Mouse (Mus musculus) forebrain, postnatal 0 days (tissue): ENCODE results near the gene Cdh13. TPM values are rescaled to one million over a fixed set of nuclear protein-coding genes. Genes with fewer than 3 reads are reported as not detected.

ENCODE experiments used
- ATAC-seq: fragments of 200-750 bp; cut with Nextera tagmentation; 2 replicates; pipeline ENCODE4 v1.8.0; 2017; ENCODE audit warnings: mild to moderate bottlenecking, moderate library complexity
- DNase-seq: peaks from one replicate; pipeline ENCODE4 v3.0.0-alpha.2; 2015
- H3K27ac ChIP-seq: fragments of 300-500 bp; sonication (generic); 2 replicates; pipeline ENCODE4 v1.5.1; 2014; ENCODE audit warnings: low read depth, mild to moderate bottlenecking, antibody characterized with exemption, low read length, moderate library complexity, mixed read lengths
- H3K27me3 ChIP-seq: fragments of 300-500 bp; sonication (generic); 2 replicates; pipeline ENCODE4 v1.6.1; 2014; ENCODE audit warnings: mild to moderate bottlenecking, low read length, mixed read lengths; ENCODE audit not compliant: insufficient read depth
- H3K36me3 ChIP-seq: fragments of 300-500 bp; sonication (generic); 2 replicates; pipeline ENCODE4 v1.6.1; 2014; ENCODE audit warnings: mild to moderate bottlenecking, moderate library complexity; ENCODE audit not compliant: insufficient read depth
- H3K4me1 ChIP-seq: fragments of 300-500 bp; sonication (generic); 2 replicates; pipeline ENCODE4 v1.6.1; 2014; ENCODE audit warnings: antibody characterized with exemption; ENCODE audit not compliant: insufficient read depth
- H3K4me2 ChIP-seq: fragments of 300-500 bp; sonication (generic); 2 replicates; pipeline ENCODE4 v1.6.1; 2014; ENCODE audit warnings: low read depth, mild to moderate bottlenecking, moderate library complexity
- H3K4me3 ChIP-seq: fragments of 300-500 bp; sonication (generic); 2 replicates; pipeline ENCODE4 v1.5.1; 2014; ENCODE audit warnings: low read depth, low read length, mixed read lengths
- H3K9ac ChIP-seq: fragments of 300-500 bp; sonication (generic); 2 replicates; pipeline ENCODE4 v1.6.1; 2014; ENCODE audit warnings: mild to moderate bottlenecking
- H3K9me3 ChIP-seq: fragments of 300-500 bp; sonication (generic); 2 replicates; pipeline ENCODE4 v1.6.1; 2016; ENCODE audit warnings: low read length
- CTCF ChIP-seq: sonication (generic); IDR thresholded peaks from 2 replicates; pipeline ENCODE4 v1.5.1; 2016; ENCODE audit warnings: antibody characterized with exemption, control low read depth, low read depth
- WGBS: fragments of 180-500 bp; shearing (Covaris S2); extraction: QIAGEN DNeasy Blood & Tissue Kit; methylation state at CpG from one replicate; pipeline ENCODE4 v1.1.7; 2014; 5-methylcytosine and 5-hydroxymethylcytosine counted together
- polyA plus RNA-seq: library from polyadenylated mRNA; unstranded; fragments of >200 nt; fragmentation: Nextera tagmentation; extraction: Ambion mirVana; gene quantifications from 2 replicates; pipeline ENCODE4 v1.2.1, GENCODE M21; 2015
- total RNA-seq: library from RNA; depleted of rRNA; stranded (reverse); fragments of >200 nt; gene quantifications from 2 replicates; pipeline ENCODE4 v1.2.3, GENCODE M21; 2014

Cdh13 gene
- total and polyA plus RNA-seq, 2 experiments from 2014 or later, result 127 to 154 TPM

DNA sequence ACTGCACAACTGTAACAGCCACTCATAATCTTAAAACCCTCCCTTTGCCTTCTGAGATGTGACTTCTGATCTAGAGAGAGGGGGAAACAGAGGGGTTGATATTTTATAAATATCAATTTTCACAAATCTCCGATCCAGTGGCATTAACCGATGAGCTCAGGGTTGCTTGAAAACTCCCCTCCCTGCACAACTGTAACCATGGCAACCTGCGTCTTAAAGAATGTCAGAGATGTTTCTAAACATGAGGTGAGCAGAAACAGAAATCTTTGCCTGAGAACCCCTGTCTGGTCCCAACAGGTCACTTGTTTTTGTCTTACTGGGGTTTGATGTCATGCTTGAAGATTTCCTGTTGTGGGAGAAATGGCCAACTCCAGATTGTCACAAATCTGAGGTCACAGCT lies 513.6 kb downstream of the Cdh13 start:
- Histone ChIP-seq H3K27ac (no peak overlapping the region), H3K4me1 (no peaks in the 10 kb centered on the region), H3K36me3 (no peaks in the 10 kb centered on the region), H3K27me3 (no peaks in the 10 kb centered on the region), H3K9ac (no peak overlapping the region), H3K9me3 (no peaks in the 10 kb centered on the region), H3K4me3 (no peak overlapping the region), H3K4me2 (no peak overlapping the region)
- DNase-seq (peak; percentile 49), ATAC-seq (no peak; the same call in 1 of the 2 replicates)
- no peak for TF ChIP-seq CTCF
- WGBS, result 56% methylated on average over 3 of the region's 3 CpGs

DNA sequence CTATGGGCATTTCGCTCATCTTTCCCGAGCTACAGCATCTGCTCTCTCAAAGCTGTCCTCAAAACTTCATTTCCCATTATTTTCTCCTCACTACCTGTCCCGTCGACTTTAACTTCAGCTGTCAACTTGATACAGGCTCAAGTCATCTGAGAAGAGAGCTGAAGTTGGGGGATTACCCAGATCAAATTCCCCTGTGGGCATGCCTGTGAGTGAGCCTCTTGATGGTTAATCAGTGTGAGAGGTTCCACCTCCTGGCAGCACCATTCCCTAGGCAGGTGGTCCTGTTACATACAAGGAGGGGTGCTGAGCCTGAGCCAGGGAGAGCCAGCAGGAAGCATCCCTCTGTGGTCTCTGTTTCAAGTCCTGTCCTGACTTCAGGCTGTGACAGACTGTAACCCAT lies 519.6 kb downstream of the Cdh13 start:
- H3K4me1 ChIP-seq, result no peaks in the 10 kb centered on the region
- DNase-seq (no peak), ATAC-seq (no peak)
- H3K9me3 ChIP-seq, result no peaks in the 10 kb centered on the region
- H3K27me3 ChIP-seq, result no peaks in the 10 kb centered on the region
- no peak overlapping the region for H3K4me3 ChIP-seq
- WGBS, result 85% methylated on average over 4 of the region's 4 CpGs
- H3K36me3 ChIP-seq, result no peaks in the 10 kb centered on the region
- no peak overlapping the region for H3K27ac ChIP-seq
- H3K4me2 ChIP-seq, result no peak overlapping the region
- TF ChIP-seq CTCF, result no peak
- H3K9ac ChIP-seq, result no peak overlapping the region

DNA sequence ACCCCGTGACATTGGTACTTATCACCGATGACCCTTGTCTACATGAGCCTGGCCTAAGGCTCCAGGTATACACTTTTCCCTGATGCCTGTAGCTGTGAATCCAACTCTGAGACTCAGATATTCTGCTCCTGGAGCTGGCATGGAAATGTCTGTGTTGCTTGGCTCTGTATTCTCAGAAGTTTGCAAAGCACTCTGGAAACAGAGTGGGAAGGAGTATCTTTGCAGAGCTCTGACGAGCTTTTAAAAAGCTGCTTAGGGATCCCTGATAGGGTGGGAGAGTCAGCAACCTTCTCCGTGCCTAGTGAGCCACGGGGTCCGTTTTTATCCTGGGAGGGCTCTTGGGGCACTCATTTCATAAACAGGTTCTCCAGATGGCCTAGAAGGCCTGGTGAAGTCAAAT lies 526.1 kb downstream of the Cdh13 start:
- Histone ChIP-seq H3K27ac (no peak overlapping the region), H3K9ac (no peak overlapping the region), H3K36me3 (no peaks in the 10 kb centered on the region), H3K9me3 (no peaks in the 10 kb centered on the region), H3K4me1 (no peaks in the 10 kb centered on the region), H3K27me3 (no peaks in the 10 kb centered on the region), H3K4me3 (no peak overlapping the region), H3K4me2 (no peak overlapping the region)
- ATAC-seq, result no peak
- WGBS, result 74% methylated on average over 6 of the region's 6 CpGs
- no peak for TF ChIP-seq CTCF
- DNase-seq, result no peak

DNA sequence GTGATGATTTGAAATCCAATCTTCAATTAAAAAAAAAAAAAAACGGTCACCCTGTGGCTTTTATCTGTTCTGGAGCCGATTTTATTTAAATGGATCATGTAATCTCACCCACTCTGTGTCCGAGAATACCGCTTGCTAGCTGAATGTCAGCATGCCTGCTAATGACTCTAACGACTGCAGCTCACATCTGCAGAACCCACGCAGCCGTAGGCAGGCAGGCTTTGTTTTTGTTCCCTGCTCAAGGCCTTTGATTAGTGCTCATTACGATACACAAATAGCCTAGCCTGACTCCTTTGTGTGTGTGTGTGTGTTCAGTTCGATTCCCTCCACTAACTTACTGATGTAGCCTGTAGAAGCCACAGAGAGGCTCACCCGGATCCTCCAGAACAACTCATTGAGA lies 531.5 kb downstream of the Cdh13 start:
- H3K4me2 ChIP-seq, result no peak overlapping the region
- no peak overlapping the region for H3K27ac ChIP-seq
- no peak for DNase-seq
- no peaks in the 10 kb centered on the region for H3K27me3 ChIP-seq
- no peak for TF ChIP-seq CTCF
- H3K9ac ChIP-seq, result no peak overlapping the region
- no peaks in the 10 kb centered on the region for H3K4me1 ChIP-seq
- peak; percentile 50; the same call in 1 of the 2 replicates for ATAC-seq
- no peak overlapping the region for H3K4me3 ChIP-seq
- no peaks in the 10 kb centered on the region for H3K36me3 ChIP-seq
- H3K9me3 ChIP-seq, result no peaks in the 10 kb centered on the region
- WGBS, result 13% methylated on average over 10 of the region's 10 CpGs

DNA sequence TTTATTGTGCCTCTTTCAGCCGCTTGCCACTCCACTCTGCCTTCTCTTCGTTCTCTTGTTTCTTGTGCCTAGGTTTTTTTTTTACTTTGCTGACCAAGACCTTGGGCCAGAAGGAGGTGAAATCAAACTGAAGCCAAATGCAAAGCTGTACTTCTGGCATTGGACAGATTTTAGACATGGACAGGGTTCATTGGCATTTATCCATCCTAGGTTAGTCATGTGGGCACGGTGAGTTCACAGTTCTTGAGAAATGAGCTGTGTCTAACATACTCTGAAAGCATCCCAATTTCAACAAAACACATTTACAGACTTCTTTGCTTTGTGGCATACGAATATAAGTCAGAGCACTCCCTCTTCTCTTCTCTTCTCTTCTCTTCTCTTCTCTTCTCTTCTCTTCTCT lies 543.2 kb downstream of the Cdh13 start:
- H3K4me3 ChIP-seq, result no peak overlapping the region
- H3K36me3 ChIP-seq, result no peaks in the 10 kb centered on the region
- WGBS, result 77% methylated on average over 4 of the region's 4 CpGs
- no peak for TF ChIP-seq CTCF
- no peaks in the 10 kb centered on the region for H3K9me3 ChIP-seq
- no peak for ATAC-seq
- H3K9ac ChIP-seq, result no peak overlapping the region
- H3K27me3 ChIP-seq, result no peaks in the 10 kb centered on the region
- H3K4me2 ChIP-seq, result no peak overlapping the region
- no peak overlapping the region for H3K27ac ChIP-seq
- no peak for DNase-seq
- no peaks in the 10 kb centered on the region for H3K4me1 ChIP-seq

DNA sequence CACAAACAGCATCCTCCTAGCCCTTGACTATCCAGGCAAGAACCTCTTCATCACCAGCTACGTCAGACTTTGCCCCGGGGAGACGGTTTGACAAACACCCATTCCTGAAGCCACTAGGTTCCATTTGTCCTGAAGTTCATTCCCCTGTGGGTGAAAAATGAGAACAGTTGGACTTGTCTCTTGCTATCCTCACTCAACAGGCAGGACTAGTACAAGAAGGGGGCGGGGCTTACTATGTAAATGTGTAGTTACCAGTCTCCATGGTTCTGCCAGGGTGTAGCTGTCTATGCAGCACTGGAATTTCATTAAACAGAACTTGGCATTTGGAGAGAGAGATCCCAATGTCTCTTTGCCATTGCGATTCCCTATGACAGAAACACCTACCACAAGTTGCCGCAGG lies 544.2 kb downstream of the Cdh13 start:
- TF ChIP-seq CTCF, result no peak
- DNase-seq (no peak), ATAC-seq (no peak)
- Histone ChIP-seq H3K4me1 (no peaks in the 10 kb centered on the region), H3K27me3 (no peaks in the 10 kb centered on the region), H3K27ac (no peak overlapping the region), H3K9me3 (no peaks in the 10 kb centered on the region), H3K4me3 (no peak overlapping the region), H3K4me2 (no peak overlapping the region), H3K36me3 (no peaks in the 10 kb centered on the region), H3K9ac (no peak overlapping the region)
- 87% methylated on average over 6 of the region's 6 CpGs for WGBS

DNA sequence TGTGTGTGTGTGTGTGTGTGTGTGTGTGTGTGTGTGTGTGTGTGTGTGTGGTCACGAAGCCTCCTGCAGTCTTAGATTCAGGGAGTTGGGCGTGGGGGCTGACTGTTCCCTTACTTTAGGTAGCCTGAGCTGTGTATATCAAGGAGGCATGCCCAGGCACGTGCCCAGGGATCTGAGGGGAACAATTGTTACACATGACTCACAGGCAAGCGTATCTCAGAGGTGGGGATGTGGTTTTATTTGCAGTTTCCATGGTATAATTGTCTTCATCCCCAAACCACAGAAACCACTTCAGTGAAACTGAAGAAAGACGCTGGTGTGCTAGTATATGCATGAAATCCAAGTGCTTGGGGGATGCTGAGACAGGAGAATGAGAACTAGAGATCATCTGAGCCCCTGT lies 546.8 kb downstream of the Cdh13 start:
- H3K4me3 ChIP-seq, result no peak overlapping the region
- DNase-seq (no peak), ATAC-seq (no peak)
- no peaks in the 10 kb centered on the region for H3K4me1 ChIP-seq
- TF ChIP-seq CTCF, result no peak
- WGBS, result 57% methylated on average over 5 of the region's 5 CpGs
- no peaks in the 10 kb centered on the region for H3K9me3 ChIP-seq
- H3K9ac ChIP-seq, result no peak overlapping the region
- H3K27me3 ChIP-seq, result no peaks in the 10 kb centered on the region
- no peak overlapping the region for H3K4me2 ChIP-seq
- H3K27ac ChIP-seq, result no peak overlapping the region
- no peaks in the 10 kb centered on the region for H3K36me3 ChIP-seq

DNA sequence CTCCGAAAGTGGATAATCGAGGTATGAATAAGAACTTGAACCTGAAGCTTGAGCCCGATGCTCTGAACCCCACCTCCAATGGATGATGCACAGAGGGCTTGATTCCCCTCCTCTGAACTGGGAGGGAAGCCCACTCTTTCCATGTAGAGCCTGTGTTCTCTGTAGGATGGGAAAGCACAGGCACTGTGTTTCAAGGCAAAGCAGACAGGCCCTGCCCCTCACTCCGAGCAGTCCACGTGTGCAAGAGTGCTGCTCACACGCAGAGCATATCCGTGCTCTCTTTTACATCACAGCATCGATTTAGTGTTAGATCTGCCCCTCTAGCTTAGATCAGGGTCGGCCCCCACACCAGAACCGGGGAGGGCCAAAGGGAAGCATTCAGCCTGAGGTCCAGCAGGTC lies 547.5 kb downstream of the Cdh13 start:
- Histone ChIP-seq H3K27me3 (no peaks in the 10 kb centered on the region), H3K9me3 (no peaks in the 10 kb centered on the region), H3K36me3 (no peaks in the 10 kb centered on the region), H3K9ac (no peak overlapping the region), H3K27ac (no peak overlapping the region), H3K4me1 (no peaks in the 10 kb centered on the region), H3K4me2 (no peak overlapping the region), H3K4me3 (no peak overlapping the region)
- no peak for TF ChIP-seq CTCF
- DNase-seq (no peak), ATAC-seq (no peak)
- 75% methylated on average over 10 of the region's 10 CpGs for WGBS
